In the genomic region with DNA sequence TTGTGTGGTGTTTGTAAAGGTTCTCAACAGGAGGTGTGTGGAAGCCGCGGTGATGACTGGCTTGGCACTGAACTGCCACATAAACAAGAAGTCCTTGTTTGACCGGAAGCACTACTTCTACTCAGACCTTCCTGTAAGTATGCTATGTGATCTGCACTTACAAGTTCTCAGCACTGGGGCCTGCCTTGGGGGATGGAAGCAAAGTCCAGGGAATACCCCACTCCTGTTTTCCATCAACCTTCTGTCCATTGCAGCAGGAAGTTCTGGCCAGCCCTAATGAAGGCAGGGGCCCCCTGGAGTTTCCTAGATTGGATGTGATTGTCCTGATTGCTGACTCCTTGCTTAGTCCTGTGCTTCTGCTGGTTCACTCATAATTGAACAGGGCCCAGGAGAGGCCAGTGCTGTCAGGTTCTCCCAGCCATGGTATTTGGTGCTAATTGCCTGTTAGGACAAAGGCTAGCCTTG, we compare ENCODE assay signal across 10 mouse cellular contexts. TPM values are rescaled to one million over a fixed set of nuclear protein-coding genes. Genes with fewer than 3 reads are reported as not detected.
DNase-seq lines count a peak whose midpoint lies in the region; ATAC-seq lines count a peak whose summit lies in the region.
"Had no signal": no experiment of that assay in that cellular context is flagged by ENCODE, and none has a peak within 500 bp of the region (broad histone marks: within the 10 kb centered on the region; RNA-seq: fewer than 3 reads in every experiment).

No protein-coding gene starts in this region.

- peak; percentile 48; the same call in 1 of the 2 replicates for ATAC-seq in neural tube, embryonic 12.5 days (ENCODE audit: low FRiP score, low read depth)

- no peaks in the 10 kb centered on the region for H3K36me3 ChIP-seq in neural tube, embryonic 12.5 days

- no peaks in the 10 kb centered on the region for H3K9me3 ChIP-seq in neural tube, embryonic 12.5 days
- H3K9me3 ChIP-seq: megakaryocyte, embryonic 14.5 days had no signal

- peak; percentile 82 for DNase-seq in heart, adult 11 months
- no peak for DNase-seq in heart, postnatal 36 days
- DNase-seq in neural tube, embryonic 10.5 days (ENCODE audit: extremely low spot score, low spot score), result no peak
- DNase-seq in forelimb bud, embryonic 11.5 days (ENCODE audit: low read depth, low spot score), result peak; percentile 61
- peak; percentile 90 for DNase-seq in retina, postnatal 1 day
- no peak for DNase-seq in spleen, postnatal 14 days (ENCODE audit: low spot score in 2 of 2)
- DNase-seq in adrenal gland, postnatal 10 days, result no peak
- DNase-seq: B cell, adult 2 months had no signal

- no peaks in the 10 kb centered on the region for H3K27me3 ChIP-seq in neural tube, embryonic 12.5 days (replicated peaks)
- H3K27me3 ChIP-seq: megakaryocyte, embryonic 14.5 days had no signal

- no peak overlapping the region for H3K9ac ChIP-seq in neural tube, embryonic 12.5 days

- peaks cover 11% of the 10 kb centered on the region for H3K4me1 ChIP-seq in neural tube, embryonic 12.5 days

- no peak overlapping the region for H3K27ac ChIP-seq in neural tube, embryonic 12.5 days

- H3K4me2 ChIP-seq in neural tube, embryonic 12.5 days (replicated peaks), result no peak overlapping the region

- intact Hi-C loops in heart, postnatal 36 days (cut with DNase I), result no loop called here

- WGBS in neural tube, embryonic 12.5 days, result 63% methylated on average over 3 of the region's 3 CpGs

- no peak overlapping the region for H3K4me3 ChIP-seq in neural tube, embryonic 12.5 days
- H3K4me3 ChIP-seq: megakaryocyte, embryonic 14.5 days had no signal

RNA-seq across cellular contexts. Expression of gene Gatb, which starts 28.0 kb away (rescaled TPM):
- total RNA-seq in heart, postnatal 36 days (2021), result 10 to 100 TPM; 43.5 to 45.2 TPM
- polyA plus RNA-seq in neural tube, embryonic 12.5 days (2016; fragmentation: Nextera tagmentation; extraction: Ambion mirVana), result 20.6 and 20.7 TPM in 2 replicates
- total RNA-seq in adrenal gland, postnatal 10 days (2021), result 10 to 100 TPM; 38.4 to 43.7 TPM

Comparison
In these comparisons a context has a peak if more than half of its experiments do, and no peak if none do; other contexts are left out.
1. DNase-seq: peak in heart, adult 11 months (single experiment), forelimb bud, embryonic 11.5 days (single experiment) and retina, postnatal 1 day (single experiment); none in heart, postnatal 36 days (0 of 2), neural tube, embryonic 10.5 days (single experiment), spleen, postnatal 14 days (0 of 2) and adrenal gland, postnatal 10 days (single experiment).